Mouse (Mus musculus): ENCODE data around the gene Nanog.

DNA sequence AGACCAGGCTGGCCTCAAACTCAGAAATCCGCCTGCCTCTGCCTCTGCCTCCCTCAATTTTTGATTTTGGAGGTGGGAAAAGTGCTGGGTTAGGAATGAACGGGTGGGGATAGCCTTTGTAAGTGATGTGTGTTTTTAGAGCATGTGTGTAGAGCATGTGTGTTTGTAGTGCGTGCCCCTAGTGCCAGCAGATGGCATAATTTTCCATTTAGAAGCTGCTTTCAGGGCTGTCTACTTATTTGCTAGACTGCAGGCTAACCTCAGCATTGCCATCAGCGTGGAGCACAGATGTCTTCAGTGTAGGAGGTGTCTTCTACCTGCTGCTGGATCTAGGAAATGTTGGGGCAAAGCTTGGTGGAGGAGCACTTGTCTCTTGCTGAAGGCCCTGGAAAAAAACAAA lies 1.5 kb downstream of the Nanog start:
- TF ChIP-seq CTCF (IDR thresholded peaks at IDR 0.05), result 0 out of 2 replicates have a peak, but pooled peaks have one; percentile 7
- TF ChIP-seq EP300 (IDR thresholded peaks at IDR 0.05), result no peak

All from lung, postnatal 0 days (tissue).